Mouse (Mus musculus): ENCODE data around the gene Atxn7.

DNA sequence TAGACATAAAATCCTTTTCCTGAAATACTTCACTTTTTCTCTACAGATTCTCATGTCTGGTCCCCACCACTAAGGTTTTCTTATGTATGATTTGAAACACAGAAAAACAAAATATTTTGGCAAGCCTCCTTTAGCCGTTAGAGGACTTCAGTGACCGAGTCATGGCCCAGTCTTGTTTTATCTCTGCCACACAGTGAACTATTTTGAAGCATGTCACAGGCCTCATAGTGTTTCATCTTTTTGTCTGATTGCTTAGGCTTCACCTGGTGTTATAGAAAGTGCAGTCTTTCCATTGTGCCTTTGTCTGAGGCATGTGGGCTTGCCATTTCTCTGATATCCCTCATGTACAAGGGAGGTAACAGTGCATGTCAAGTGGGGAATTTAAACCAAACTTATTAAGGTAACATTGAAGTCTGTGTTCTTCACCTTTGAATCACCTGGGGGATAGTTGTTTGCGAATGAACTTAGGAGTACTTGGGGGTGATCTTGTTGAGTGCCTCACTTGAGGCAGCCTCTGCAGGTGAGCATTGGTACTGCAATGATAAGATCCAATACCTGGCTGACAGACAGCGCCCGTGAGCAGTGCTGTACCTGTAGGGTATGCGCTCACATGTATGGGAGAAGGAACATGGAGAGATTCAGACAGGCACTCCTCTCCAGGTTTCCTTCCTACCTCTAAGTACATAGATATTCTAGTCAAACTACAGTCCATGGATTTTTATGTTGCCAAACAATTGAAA lies 58.1 kb downstream of the Atxn7 start:
- TF ChIP-seq CTCF (IDR thresholded peaks at IDR 0.05; ENCODE audit: low read depth, low read length) (peak; percentile 25), POLR2A (IDR thresholded peaks at IDR 0.05; ENCODE audit: insufficient read depth, low read length) (no peak), EP300 (IDR thresholded peaks at IDR 0.05; ENCODE audit: insufficient read depth, low read depth, low read length) (no peak)
